Mouse (Mus musculus): ENCODE data around the gene Dpp7.

The Dpp7 gene

DNA sequence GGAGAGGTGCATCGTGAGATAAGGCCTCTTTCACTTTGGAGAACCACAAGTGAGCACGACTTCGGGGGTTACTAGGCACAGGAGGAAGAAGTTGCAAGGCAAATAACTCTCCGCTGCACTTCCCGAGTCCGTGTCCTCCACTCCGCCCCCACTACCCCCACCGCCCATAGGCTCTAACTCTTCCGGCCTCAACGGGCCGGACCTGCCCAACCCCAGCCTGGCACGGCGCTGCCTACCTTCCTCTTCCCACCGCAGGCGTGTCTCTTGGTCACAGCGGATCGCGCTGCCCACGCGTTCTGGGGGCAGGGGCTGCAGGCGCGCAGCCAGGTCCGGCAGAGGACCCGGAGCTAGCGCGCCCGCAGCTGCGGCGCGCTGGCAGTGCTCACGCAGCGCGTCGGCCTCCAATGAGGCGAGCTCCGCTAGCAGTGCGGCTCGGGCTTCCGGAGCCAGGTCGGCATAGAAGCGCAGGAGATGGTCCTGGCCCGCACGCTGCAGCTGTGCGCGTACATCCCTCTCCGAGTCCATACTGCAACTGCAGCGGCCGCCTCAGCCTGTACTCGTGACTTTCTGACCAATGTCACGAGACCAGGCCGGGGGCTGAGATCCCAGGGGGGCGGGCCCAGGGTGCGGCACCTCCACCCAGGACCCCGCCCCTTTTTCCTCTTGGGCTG, 9.1 kb upstream of the Dpp7 start, which contains the start of gene Uap1l1:
TSS of gene Uap1l1 (minus strand) at position 592 of the 671 bp plus-strand sequence.
- peak; percentile 44 to 59 for DNase-seq

DNA sequence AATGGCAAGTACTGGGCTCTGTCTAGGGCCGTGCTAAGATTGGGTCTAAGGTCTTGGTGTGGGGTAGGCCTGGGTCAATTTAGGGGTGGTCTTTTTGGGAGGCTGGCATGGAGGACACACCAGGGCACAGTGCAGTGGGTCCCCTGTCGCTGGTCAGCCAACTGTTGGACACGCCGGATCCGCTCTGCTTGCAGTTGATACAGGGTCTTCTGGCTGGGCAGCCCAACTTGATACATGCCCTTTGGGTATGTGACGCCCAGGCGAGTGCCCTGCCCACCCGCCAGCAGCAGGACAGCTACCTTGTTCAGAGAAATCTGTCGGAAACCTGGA, 8.6 kb upstream of the Dpp7 start:
- DNase-seq: no peak

DNA sequence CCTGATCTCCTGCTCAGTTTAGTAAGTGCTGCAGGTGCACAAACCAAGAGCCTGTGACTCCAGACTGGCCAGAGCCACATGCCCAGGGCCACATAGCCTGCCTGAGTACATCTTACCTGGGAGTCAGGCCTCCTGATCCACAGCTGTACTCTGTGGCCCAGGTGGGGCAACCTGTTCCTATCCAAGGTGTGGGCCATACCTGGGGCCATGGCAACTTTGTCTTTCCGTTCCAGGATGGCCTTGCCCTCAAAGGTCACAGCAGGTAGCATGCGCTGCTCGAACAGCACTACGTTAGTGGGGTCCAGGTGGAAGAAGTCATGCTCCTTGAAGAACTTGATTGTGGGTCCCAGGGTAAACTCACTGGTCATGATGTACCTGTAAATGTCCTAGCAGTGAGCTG, 8.2 kb upstream of the Dpp7 start:
- no peak for DNase-seq

DNA sequence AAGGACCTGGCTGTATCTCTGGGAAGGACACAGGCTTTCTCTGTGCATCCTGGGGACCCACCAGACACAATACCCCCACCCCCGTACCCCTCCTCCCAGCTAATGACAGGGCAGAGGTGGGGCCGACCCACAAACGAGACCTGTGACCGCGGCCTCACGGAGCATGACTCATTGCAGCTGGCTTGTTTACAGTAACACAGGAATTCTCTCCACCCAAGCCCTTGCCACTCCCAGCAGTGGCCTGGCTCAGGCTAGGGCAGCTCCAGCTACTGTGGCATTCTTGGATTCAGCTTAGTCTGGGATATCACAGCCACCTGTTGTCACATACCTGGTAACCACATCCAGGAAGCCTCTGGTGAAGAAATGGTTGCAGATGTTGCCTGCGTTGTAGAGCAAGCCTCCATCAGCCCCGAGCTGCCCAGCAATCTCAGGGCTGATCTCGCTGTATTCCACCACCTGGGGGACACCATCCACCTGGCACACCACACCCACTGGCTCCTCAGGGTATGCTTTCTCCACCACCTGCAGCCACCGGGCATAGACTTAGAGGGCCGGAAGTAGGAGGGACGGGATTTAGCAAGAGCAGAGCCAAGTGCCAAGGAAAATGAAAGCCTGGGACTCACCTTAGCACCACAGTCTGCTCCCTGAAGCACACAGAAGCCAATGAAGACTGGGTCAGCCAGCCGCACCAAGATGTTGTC, 7.5 kb upstream of the Dpp7 start:
- DNase-seq: no peak

DNA sequence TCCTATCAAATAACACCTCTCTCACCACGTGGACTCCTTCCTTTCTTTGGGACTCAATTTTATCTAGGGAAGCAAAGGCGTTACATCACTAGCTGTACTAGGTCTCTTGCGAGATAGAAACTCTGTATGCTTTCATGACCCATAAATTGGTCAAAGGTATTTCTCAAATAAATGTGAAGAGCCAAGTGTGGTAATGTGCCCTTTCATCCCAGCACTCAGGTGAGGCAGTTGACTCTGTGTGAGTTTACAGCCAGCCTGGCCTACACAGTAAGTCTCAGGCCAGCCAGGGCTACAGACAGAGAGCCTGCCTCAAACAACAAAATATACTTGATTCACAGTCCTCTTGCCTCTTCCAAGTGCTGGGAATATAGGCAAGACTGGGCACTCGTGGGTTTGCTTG, 3.7 kb upstream of the Dpp7 start:
- no peak for DNase-seq

DNA sequence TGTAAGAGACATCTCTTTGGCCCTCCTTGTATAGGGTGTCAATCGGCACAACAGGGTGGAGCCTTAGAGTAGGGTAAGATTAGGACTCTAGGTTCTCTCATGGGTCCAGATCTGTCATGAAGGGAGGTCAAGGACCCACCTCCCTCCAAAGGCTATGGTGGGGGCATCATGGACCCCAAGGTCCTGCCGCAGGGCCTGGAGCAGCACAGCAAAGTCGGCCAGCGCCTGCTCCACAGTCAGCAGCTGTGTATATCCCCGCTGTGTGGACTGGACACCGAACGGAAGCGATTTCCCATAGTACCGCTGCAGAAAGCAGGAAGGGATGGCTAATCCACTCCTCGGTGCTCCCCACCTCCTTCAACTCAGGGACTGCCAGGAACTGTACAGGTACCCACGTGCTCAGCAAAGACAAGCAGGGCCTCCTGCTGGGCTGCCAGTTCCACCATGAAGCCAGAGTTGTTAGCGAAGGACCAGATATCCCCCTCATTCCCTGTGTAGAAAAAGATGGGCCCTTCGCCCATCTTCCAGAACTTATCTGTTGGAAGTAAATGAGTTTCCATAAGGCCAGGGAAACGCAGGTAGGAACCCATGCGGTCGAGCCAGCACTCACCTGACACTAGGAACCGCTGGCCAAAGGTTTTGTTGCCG, 616 bp downstream of the Dpp7 start:
- DNase-seq: peak; percentile 32 to 33

DNA sequence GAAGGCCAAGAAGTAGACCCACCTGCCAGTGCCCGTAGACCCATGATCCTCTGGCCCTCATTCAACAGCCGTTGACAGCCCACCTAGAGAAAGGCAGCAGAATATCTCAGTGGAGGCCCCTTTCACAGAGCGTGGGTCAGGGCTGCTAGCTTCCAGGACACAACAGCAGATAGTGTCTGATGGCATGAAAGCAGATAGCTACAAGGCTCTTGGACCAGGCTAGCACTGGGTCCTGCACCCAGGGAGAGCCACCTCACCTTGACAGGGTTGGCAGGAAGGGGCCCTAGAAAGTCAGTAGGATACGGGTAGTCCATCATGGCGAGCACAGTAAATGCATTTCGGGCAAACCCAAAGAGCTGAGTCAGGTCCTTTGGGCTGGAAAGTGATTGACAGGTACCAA, 1.9 kb downstream of the Dpp7 start:
- no peak for DNase-seq

DNA sequence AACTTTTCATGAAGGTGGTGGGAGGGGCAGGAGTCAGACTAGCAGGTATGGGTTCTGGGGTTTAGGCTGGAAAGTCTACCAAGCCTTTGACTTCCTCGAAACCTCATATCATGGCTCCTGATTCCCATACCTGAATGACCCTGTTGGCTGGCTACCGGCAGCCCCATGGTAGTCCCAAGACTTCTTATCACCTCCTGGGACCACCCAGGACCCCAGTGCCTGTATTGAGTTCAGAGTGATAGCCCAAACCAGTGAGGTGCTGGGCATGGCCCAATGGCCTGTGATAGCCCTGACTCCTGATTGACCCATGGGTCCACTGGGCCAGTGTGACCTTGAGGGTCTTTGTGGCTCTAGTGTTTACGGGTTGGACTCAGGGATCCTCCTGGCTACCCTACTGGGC, 5.5 kb downstream of the Dpp7 start:
- DNase-seq: no peak

DNA sequence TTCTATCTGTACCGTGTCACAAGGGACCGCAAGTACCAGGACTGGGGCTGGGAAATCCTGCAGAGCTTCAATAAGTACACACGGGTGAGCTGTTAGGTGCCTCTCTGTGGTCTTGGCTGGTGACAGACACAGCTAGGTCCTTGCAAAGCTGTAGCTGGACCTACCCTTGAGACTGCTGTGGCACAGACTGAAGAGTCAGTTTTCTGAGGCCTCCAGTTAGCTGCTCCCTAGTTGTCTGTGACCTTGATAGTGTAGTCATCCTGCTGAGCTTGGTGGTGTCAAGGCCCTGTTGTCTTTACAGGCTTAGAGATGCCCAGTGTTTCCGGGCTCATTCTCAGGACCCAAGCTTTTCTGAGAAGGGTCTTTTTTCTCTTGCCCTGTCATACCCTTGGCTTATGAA, 6.7 kb downstream of the Dpp7 start:
- no peak for DNase-seq

DNA sequence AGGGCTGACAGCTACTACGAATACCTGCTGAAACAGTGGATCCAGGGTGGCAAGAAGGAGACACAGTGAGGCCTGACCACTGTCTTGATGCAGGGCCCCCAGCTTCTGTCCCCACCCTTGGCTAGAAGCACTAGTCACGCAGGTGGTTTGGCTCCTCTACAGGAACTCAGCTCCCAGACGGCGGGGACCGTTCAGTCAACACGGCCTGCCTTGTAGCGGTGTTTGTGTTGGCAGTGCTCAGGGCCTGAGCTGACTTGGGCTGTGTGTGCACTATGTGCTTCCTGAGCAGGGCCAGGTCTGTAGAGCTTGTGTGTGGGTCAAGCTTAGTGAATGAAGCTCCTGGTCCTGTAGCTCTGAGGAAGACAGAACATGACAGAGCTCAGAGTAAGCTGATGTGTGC, 8.0 kb downstream of the Dpp7 start:
- peak in 1 of 2 experiments; percentile 34 for DNase-seq

DNA sequence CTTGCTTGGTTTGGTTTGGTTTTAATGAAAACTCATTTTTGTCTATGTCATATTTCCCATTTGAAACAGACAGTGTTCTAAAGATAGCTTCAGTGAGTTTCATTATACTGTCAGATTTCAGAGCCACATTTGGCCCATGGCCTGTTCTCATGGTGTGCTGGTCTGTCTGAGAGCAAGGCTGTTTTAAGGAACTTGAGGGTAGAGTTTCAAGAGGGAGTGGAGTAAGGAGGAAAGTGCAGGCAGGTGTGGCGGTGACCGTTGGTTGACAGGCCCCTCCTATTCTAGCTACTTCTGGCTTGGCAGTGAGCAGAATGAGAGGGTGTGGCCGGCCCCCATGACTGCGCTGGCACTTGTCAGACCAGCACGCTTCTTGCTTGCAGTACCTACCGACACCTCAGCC, 17.9 kb downstream of the Dpp7 start:
- DNase-seq: no peak

DNA sequence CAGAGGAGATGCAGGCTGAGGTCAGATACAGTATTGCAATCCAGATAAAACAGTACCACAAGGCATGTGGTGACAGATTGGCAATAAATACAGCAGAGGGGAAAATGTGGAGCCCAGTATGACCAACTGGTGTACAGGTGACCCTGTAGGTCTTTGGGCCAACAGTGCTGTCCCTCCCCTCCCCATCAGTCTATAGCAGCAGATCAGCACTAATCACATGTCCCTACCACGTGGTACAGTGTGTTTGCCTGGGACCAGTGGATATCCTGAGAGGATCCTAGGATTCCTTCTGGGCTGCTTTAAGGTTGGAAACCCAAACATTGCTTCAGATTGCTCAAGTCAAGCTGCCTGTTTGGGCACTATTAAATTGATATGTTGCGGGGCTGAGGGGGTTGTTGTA, 22.6 kb downstream of the Dpp7 start:
- DNase-seq: no peak

DNA sequence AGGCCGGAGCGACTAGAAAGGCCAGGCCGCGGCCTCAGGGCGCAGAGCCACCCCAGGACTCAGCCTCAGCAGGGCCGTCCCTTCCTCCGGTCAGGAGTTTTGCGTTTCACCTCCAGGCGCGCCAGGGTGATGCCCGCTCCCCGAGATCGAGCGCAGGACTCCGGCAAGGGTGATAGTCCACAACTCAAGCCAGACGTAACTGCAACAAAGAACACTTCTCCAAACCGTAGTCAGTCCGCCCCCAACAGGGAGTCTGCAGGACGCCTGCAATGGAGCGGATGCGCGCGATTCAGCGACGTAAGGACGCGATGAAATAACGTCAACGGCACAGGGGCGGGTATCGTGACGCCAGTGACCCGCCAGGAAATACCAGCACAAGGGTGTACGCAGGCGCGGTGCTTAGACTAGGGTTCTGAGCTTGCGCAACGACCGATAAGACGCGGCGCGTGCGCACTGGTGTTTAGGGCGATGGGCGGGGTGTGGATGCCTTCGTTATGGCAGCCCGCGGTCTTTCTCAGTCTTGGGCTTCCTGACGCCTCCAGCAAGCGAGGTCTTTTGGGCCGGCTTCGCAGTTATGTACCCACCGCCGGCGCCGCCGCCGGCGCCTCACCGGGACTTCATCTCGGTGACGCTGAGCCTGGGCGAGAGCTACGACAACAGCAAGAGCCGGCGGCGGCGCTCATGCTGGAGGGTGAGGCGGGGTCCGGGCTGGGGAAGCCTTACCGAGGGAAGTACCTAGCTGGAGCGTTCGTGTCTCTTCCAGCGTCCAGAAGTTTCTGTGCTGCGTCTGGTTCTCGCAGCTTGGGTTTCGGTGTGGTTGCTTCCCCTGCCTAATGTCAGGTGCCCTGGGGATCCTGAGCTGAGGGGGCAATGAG, 23.6 kb downstream of the Dpp7 start, which contains the start of gene Man1b1:
TSS of gene Man1b1 (plus strand) at position 53 of the 875 bp plus-strand sequence.
- peak; percentile 99 to 100 for DNase-seq

DNA sequence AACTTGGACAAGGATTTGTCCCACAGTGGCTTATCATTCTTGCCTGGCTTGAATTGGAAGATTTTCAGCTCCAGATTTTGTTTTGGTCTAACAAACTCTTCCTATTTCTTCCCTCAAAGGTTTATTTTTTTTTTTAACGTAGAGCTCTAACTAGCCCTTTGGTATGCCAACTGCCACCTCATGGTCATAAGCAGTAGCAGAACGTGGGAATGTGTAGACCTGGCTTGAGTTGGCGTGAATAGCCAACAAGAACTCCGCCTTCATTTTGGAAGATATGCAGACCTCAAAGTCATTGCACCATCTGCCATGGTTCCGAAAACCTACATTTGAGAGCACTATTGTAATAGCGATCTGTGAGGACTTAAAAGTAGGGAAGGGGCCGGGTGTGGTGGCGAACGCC, 24.7 kb downstream of the Dpp7 start:
- DNase-seq: peak in 1 of 2 experiments; percentile 19

DNA sequence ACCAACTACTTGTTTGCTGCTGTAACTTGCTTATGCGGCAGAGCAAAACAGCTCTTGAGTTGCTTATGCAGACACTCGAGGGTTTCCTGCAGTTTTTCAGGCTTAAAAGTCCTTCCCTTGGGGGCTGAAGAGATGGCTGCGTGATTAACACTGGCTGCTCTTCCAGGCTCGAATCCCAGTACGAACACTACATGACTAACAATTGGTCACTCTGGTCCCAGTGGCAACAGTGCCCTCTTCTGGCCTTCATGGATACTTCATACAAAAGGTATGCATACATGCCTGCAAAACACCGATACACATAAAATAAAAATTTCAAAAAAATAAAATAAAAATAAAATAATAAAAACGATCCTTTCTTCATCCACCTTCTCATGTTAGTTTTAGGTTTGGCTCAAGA, 27.7 kb downstream of the Dpp7 start:
- peak; percentile 83 to 87 for DNase-seq

DNA sequence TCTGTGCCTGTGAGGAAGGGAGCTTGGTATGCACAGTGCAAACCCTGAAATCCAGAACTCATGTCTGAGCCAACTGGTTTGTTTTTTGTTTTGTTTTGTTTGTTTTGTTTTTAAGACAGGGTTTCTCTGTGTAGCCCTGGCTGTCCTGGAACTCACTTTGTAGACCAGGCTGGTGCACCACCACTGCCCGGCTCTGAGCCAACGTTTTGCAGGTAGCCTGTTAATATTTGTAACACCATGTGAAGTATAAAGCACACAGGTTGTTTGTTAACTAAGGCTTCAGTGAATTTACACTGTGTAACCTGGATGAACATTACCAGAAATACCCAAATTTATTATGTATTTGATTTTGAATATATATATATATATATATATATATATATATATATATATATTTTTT, 30.1 kb downstream of the Dpp7 start:
- DNase-seq: no peak

DNA sequence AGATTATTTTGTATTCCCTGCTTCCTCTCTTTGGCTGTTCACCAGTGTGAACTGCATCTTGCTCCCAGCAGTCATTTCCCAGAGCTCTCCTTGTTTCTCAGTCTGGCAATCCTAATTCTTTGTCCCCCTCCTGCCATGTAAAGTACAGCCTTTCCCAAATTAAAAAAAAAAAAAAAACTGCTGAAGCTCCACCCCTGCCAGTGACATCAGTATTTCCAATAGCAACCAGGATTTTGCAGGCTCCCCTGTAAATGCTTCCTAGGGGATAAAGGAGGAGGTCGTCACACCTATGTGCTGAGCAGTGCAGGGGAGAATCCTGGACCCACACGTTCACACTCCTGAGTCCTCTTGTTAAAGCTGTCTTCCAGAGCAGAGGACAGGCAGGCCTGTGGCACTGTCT, 36.1 kb downstream of the Dpp7 start:
- DNase-seq: no peak

DNA sequence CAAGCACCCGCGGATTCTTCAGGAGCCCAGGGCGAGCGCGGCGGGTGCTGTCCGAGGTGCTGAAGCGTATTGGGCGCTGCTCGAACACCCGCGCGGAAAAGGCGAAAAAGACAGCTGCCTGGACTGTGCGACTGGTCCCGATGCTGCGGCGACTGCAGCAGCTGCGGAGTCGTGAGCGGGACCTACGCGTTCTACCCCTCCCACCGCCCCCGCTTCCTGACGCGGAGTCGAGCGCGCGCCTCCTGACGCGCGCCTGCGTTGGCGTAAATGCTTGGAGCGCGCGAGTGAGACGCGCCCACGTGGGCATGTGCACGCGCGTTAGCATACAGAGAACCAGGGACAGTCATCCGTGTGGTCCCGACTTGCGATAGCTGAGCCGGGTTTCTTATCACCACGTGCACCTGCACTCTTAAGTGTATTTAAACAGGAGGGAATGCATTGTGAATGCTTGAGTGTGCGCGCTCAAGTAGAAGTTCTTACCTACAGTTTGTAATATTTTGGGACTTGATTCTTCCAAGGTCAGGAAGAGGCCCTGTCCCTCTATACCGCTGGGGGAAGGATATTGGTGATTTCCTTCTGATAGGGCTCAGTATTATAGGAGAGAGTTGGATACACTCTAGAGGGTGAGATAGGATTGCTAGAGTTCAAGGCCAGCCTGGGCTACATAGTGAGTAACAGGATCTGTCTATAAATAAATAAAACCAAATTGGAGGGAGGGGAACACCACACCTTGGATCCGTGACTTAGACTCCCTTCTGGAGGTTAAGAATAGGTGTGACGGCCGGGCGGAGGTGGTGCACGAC, 37.0 kb downstream of the Dpp7 start, which contains the start of gene Grin1:
TSS of gene Grin1 (minus strand) at position 217 of the 803 bp plus-strand sequence.
- peak; percentile 93 to 94 for DNase-seq

DNA sequence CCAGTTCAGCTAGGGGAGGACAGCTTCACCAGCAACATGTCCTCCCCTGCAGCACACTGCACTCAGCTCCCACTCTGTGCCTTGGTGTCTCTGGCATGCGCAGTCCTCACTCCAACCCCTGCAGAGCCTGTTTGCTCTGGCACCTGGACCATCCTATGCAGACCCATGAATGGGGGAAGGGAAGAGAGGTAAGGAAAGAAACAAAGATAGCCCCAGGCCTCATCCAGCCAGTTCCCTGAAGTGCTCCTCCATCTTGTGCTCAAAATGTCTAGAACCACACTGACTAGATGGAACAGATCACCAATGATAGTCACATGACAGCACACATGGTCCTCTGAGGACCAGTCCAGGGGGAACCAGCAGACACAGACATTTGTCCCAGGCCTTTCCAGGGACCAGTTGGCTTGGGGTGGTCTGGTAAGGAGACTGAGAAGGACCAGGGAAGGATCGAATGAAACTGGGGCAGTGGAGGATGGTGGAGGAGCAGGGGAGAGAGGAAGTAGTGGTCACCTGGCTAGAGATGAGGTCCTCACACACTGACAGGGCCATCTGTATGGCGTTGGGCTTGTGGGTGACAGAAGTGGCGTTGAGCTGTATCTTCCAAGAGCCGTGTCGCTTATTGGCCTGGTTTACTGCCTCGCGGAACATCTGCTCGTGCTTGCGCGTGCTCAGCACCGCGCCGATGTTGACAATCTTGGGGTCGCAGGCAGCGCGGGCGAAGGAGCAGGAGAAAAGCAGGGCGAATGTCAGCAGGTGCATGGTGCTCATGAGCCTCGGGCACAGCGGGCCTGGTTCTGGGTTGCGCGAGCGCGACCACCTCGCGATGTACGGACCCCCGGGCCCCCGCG, 37.8 kb downstream of the Dpp7 start:
- peak; percentile 66 to 73 for DNase-seq

DNA sequence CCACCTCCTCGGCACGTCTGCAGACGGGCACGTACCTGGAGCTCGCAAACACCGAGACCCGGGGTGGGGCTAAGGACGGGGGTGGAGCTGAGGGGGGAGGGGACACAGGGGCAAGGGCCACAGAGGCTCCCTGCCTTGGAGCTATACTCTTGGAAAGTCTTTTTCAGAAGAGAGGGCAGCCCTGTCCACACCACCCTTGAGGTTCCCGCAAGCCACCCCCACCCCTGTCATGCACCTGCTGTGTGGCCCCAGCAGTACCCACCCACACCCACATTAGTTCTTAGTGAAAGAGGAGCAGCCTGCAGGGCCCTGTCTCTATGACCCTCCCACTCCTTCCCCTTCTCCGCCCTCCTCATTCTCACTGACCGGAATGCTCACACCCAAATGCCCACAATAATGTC, 44.7 kb downstream of the Dpp7 start:
- no peak for DNase-seq

DNA sequence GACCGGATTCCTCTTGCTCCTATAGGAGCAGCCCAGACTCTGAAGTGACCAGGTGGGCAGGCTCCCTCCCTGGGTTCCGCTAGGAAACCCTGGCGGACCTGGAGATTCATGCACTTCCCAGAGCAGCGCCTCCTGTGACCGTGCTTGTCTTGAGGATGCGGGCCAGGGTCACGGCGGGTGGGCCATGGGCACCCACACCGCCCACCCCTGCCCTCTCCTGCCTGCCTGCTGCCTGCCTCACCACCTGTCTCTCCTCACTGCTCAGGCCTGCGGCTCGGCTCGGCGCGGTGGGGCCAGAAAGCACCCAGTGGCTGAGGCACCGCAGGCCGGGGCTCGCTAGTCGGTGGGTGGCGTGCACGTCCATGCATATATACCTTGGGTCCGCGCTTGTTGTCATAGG, 45.2 kb downstream of the Dpp7 start:
- peak; percentile 50 to 60 for DNase-seq

Data from cerebellum, postnatal 14 days (tissue).